Mouse (Mus musculus) stomach, embryonic 16.5 days (tissue): Measurements from ENCODE around the gene Herc3. TPM values are rescaled to one million over a fixed set of nuclear protein-coding genes. Genes with fewer than 3 reads are reported as not detected.

ENCODE experiments used
- ATAC-seq: fragments of 200-750 bp; cut with Nextera tagmentation; 2 replicates; pipeline ENCODE4 v1.8.0; 2017; ENCODE audit warnings: moderate number of reproducible peaks, moderate TSS enrichment; ENCODE audit not compliant: insufficient read depth, low FRiP score
- H3K27ac ChIP-seq: fragments of 300-500 bp; sonication (generic); 2 replicates; pipeline ENCODE4 v1.5.1; 2014; ENCODE audit warnings: low read length
- H3K27me3 ChIP-seq: fragments of 300-500 bp; sonication (generic); 2 replicates; pipeline ENCODE4 v1.6.1; 2014; ENCODE audit warnings: low read length, control low read depth, mixed read lengths; ENCODE audit not compliant: control insufficient read depth, insufficient read depth
- H3K36me3 ChIP-seq: fragments of 300-500 bp; sonication (generic); 2 replicates; pipeline ENCODE4 v1.6.1; 2014; ENCODE audit warnings: low read length; ENCODE audit not compliant: control insufficient read depth, insufficient read depth
- H3K4me1 ChIP-seq: fragments of 300-500 bp; sonication (generic); 2 replicates; pipeline ENCODE4 v1.6.1; 2014; ENCODE audit warnings: low read length, control low read depth, mixed read lengths; ENCODE audit not compliant: control insufficient read depth, insufficient read depth
- H3K4me2 ChIP-seq: fragments of 300-500 bp; sonication (generic); 2 replicates; pipeline ENCODE4 v1.6.1; 2014; ENCODE audit warnings: low read depth, low read length, mixed read lengths
- H3K4me3 ChIP-seq: fragments of 300-500 bp; sonication (generic); replicated peaks from 2 replicates; pipeline ENCODE4 v1.5.1; 2014; ENCODE audit warnings: mild to moderate bottlenecking, low read length
- H3K9ac ChIP-seq: fragments of 300-500 bp; sonication (generic); 2 replicates; pipeline ENCODE4 v1.6.1; 2014; ENCODE audit warnings: low read length
- H3K9me3 ChIP-seq: fragments of 300-500 bp; sonication (generic); replicated peaks from 2 replicates; pipeline ENCODE4 v1.6.1; 2016; ENCODE audit warnings: low read length, control low read depth; ENCODE audit not compliant: control insufficient read depth
- WGBS: fragments of 180-500 bp; shearing (Covaris S2); extraction: QIAGEN DNeasy Blood & Tissue Kit; methylation state at CpG from one replicate; pipeline ENCODE4 v1.1.7; 2014; 5-methylcytosine and 5-hydroxymethylcytosine counted together
- polyA plus RNA-seq: library from polyadenylated mRNA; unstranded; fragments of >200 nt; fragmentation: Nextera tagmentation; extraction: Ambion mirVana; gene quantifications from 2 replicates; pipeline ENCODE4 v1.2.1, GENCODE M21; 2015

Herc3 gene
- polyA plus RNA-seq, 1 experiment from 2014 or later: 10.3 TPM

- no peak overlapping the region for H3K9ac ChIP-seq
- no peak for ATAC-seq
- no peaks in the 10 kb centered on the region for H3K36me3 ChIP-seq
- no peaks in the 10 kb centered on the region for H3K27me3 ChIP-seq
- H3K4me2 ChIP-seq: no peak overlapping the region
- no peak overlapping the region for H3K4me3 ChIP-seq
- 79% methylated on average over 6 of the region's 6 CpGs for WGBS
- no peaks in the 10 kb centered on the region for H3K4me1 ChIP-seq
- H3K27ac ChIP-seq: no peak overlapping the region
- no peaks in the 10 kb centered on the region for H3K9me3 ChIP-seq
These were observed 89.5 kb downstream of the Herc3 start for GRCm38 (mm10) chr6:58920735-58921134.

DNA sequence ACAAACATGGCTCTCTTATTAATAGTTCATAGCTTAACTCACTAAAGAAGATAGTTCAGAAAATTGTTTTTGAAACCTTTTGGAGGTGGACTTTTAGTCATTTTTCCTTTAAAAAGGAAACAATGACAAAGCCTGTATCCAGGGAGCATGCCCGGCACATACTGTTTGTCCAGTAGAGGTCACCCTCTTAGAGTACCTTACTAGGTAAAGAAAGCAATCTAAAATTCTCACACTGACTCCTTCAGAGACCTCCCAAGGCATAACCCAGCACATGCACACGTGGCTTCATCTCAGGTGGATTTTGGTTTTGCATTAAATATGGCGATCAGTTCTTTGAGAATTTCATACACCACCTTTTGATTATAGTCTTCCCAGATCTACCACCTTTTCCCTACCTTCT is 90.4 kb downstream of the Herc3 start:
- 46% methylated on average over 3 of the region's 3 CpGs for WGBS
- no peak overlapping the region for H3K9ac ChIP-seq
- H3K4me1 ChIP-seq: no peaks in the 10 kb centered on the region
- no peaks in the 10 kb centered on the region for H3K27me3 ChIP-seq
- H3K4me2 ChIP-seq: no peak overlapping the region
- no peak overlapping the region for H3K27ac ChIP-seq
- H3K4me3 ChIP-seq: no peak overlapping the region
- ATAC-seq: no peak
- H3K9me3 ChIP-seq: no peaks in the 10 kb centered on the region
- H3K36me3 ChIP-seq: no peaks in the 10 kb centered on the region

DNA sequence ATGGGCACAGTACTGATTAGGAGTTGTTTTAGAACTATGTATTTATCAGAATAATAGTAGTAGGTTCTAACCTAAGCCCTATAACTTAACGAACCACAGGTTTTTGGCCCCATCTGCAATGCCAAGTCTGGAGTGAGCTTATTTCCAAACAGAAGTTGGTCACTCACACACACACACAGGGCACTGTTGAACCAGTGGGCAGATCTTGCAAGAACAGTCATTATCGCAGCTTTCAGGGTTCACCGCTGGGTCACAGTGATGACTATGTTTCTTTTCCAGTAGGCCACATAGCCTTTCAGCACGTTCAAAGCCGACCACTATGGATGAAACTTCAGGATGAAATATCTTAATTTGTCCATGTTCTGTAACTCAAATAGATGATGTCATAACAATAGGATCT is 91.2 kb downstream of the Herc3 start:
- Histone ChIP-seq H3K9me3 (no peaks in the 10 kb centered on the region), H3K4me3 (no peak overlapping the region), H3K27me3 (no peaks in the 10 kb centered on the region), H3K36me3 (no peaks in the 10 kb centered on the region), H3K4me2 (no peak overlapping the region), H3K9ac (no peak overlapping the region), H3K4me1 (no peaks in the 10 kb centered on the region), H3K27ac (no peak overlapping the region)
- 71% methylated on average over 5 of the region's 5 CpGs for WGBS
- ATAC-seq: no peak

DNA sequence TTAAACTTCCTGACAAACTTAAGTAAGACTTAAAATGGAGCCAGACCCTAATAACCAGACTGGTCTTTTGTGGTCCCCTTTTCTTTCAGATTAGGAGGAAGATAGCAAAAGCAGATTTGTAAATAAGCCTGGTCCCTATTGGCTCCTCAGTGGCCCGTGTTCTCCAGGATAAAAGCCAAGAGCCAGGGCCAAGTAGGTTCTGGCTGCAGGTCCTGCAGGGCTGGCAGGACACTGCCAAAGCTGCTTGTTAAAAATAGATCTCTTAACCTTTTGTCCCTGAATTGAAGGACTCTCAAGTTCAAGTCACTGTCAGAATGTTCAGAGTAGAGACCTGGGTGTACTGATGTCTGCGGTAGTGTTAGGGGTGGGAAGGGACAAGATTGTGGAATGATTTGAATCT is 96.6 kb downstream of the Herc3 start:
- Histone ChIP-seq H3K9me3 (no peaks in the 10 kb centered on the region), H3K4me3 (no peak overlapping the region), H3K36me3 (no peaks in the 10 kb centered on the region), H3K4me1 (no peaks in the 10 kb centered on the region), H3K27me3 (no peaks in the 10 kb centered on the region), H3K4me2 (no peak overlapping the region), H3K9ac (no peak overlapping the region), H3K27ac (no peak overlapping the region)
- 76% methylated on average over 2 of the region's 2 CpGs for WGBS
- no peak for ATAC-seq

DNA sequence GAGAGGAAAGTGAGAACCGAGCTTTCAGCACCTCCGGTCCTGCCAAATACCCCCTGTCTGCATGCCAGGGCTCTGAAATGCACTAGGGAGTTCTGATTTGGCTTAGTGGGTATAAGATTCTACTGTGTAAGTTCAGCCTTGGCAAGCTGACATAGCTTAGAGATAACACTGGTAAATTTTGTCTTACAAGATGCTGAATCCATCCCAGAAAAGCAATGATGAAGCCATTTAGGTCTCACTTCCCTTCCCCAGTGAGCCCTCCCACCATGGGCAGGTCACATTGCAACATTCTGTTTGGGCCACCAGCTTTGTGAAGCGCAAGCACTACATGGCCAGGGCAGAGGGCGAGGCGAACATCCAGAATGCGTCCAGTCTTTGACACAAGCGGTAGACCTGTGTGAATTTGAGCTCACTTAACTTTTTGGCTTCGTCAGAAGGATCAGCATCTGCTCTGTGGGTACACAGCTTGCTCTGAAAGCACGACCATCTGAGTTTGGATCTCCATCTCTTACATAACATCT is 98.7 kb downstream of the Herc3 start:
- Histone ChIP-seq H3K27ac (no peak overlapping the region), H3K4me1 (no peaks in the 10 kb centered on the region), H3K27me3 (no peaks in the 10 kb centered on the region), H3K36me3 (no peaks in the 10 kb centered on the region), H3K9ac (no peak overlapping the region), H3K4me3 (no peak overlapping the region), H3K9me3 (no peaks in the 10 kb centered on the region), H3K4me2 (no peak overlapping the region)
- 84% methylated on average over 9 of the region's 9 CpGs for WGBS
- ATAC-seq: no peak

- Histone ChIP-seq H3K36me3 (no peaks in the 10 kb centered on the region), H3K27ac (no peak overlapping the region), H3K4me2 (no peak overlapping the region), H3K27me3 (no peaks in the 10 kb centered on the region), H3K4me3 (no peak overlapping the region), H3K9ac (no peak overlapping the region), H3K9me3 (no peaks in the 10 kb centered on the region), H3K4me1 (no peaks in the 10 kb centered on the region)
- WGBS: 82% methylated on average over 4 of the region's 4 CpGs
- no peak for ATAC-seq
These were observed 99.9 kb downstream of the Herc3 start for GRCm38 (mm10) chr6:58931149-58931548.

DNA sequence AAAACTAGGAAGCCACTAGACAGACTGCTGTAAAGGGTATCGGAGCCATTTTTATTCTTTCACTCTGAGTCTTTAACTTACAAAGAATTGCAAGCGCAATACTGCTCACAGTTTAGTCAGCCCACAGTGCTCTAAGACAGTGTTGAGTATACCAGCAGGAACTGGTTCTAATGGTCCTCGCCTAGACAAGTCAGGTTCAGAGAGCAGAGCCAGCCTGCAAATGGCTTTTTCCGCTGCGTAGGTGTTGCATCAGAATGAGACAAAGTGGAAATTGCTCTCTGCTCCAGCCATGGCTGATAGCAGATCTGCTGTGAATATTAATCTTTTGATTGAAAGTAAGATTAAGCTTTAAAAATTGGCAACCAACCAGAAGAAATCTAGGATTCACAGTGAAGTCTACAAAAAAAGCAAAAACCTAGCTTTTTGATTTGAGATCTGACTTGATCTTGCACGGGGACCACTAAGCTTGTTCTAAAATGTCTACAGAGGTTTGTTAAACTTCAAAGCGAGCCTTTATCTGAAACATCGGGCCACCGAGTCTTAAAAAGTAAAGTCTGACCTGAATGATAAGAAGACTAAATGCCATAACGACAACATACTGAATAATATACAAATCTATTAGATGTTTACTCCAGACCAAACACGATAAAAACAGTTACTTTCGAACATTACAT is 101.4 kb downstream of the Herc3 start:
- no peak overlapping the region for H3K27ac ChIP-seq
- H3K27me3 ChIP-seq: no peaks in the 10 kb centered on the region
- H3K4me1 ChIP-seq: no peaks in the 10 kb centered on the region
- WGBS: 80% methylated on average over 12 of the region's 12 CpGs
- H3K4me3 ChIP-seq: no peak overlapping the region
- H3K4me2 ChIP-seq: no peak overlapping the region
- H3K9me3 ChIP-seq: no peaks in the 10 kb centered on the region
- no peak overlapping the region for H3K9ac ChIP-seq
- H3K36me3 ChIP-seq: no peaks in the 10 kb centered on the region
- ATAC-seq: no peak

DNA sequence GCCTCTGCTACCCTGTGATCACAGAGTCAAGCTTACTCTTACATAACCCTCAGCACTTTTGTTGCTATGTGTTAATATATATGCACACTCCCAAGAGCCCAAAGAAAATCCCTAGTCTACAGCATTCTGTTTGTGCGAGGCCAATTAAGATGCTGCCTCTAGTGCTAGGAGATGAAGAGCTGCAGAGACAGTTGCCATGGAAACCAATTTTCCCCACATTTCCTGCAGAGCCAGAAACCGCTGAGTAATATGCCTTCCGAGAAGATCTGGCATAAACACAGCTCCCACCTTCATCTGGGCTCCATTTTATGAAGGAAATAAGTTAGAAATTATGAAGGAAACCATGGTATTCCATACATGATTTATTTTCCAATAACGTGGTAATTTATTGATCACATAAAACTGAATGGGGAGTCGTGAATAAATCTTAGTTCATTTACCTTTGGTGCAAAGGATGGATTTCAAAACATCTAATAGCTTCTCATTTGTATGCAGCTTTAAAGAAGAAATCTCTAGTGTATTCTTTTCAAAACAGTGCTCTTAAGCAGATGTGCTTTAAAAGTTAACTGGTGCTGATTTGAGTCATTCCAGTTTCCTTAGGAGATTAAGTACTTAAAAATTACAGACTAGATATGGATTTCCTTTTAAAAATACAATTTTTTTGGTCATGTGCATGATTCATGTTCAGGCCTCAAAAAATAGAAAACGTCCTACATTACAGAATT is 102.1 kb downstream of the Herc3 start:
- Histone ChIP-seq H3K9ac (no peak overlapping the region), H3K27me3 (no peaks in the 10 kb centered on the region), H3K36me3 (no peaks in the 10 kb centered on the region), H3K4me1 (no peaks in the 10 kb centered on the region), H3K27ac (no peak overlapping the region), H3K9me3 (no peaks in the 10 kb centered on the region), H3K4me2 (no peak overlapping the region), H3K4me3 (no peak overlapping the region)
- WGBS: 58% methylated on average over 6 of the region's 6 CpGs
- ATAC-seq: peak; percentile 10; the same call in 1 of the 2 replicates

DNA sequence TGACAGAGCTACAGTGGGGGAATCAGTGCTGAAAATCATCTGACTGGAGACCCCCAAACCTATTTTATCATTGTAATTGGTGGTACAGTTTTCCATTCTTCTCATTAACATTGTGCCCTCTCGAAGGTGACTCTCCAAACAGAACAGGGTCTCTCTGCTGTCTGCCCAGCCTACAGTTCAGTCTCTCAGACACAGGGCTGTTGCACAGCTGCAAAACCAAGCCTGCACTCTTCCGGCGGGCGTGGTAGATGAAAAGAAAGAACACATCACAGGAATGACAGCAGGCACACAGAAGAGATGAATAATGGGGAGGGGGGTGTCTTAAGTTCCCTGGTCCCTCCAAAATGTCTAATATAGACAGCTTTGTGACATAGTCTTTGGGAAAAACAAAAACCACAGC is 102.9 kb downstream of the Herc3 start:
- no peaks in the 10 kb centered on the region for H3K9me3 ChIP-seq
- 79% methylated on average over 4 of the region's 4 CpGs for WGBS
- no peak overlapping the region for H3K27ac ChIP-seq
- no peaks in the 10 kb centered on the region for H3K4me1 ChIP-seq
- no peak overlapping the region for H3K4me3 ChIP-seq
- no peak overlapping the region for H3K9ac ChIP-seq
- no peak overlapping the region for H3K4me2 ChIP-seq
- H3K36me3 ChIP-seq: no peaks in the 10 kb centered on the region
- H3K27me3 ChIP-seq: no peaks in the 10 kb centered on the region
- no peak for ATAC-seq
